Mouse (Mus musculus) hindbrain, embryonic 10.5 days (tissue): ENCODE data around the gene Ttc7. TPM values are rescaled to one million over a fixed set of nuclear protein-coding genes. Genes with fewer than 3 reads are reported as not detected.

ENCODE experiments used
- DNase-seq: peaks from one replicate; pipeline ENCODE4 v3.0.0-alpha.2; 2017; ENCODE audit warnings: low spot score
- H3K27ac ChIP-seq: fragments of 300-500 bp; sonication (generic); 2 replicates; pipeline ENCODE4 v1.5.1; 2016; ENCODE audit warnings: mild to moderate bottlenecking, moderate library complexity
- H3K27me3 ChIP-seq: fragments of 300-500 bp; sonication (generic); 2 replicates; pipeline ENCODE4 v1.6.1; 2016; ENCODE audit warnings: mild to moderate bottlenecking; ENCODE audit not compliant: poor library complexity, insufficient read depth, severe bottlenecking
- H3K36me3 ChIP-seq: fragments of 300-500 bp; sonication (generic); 2 replicates; pipeline ENCODE4 v1.6.1; 2016; ENCODE audit warnings: mild to moderate bottlenecking, moderate library complexity
- H3K4me1 ChIP-seq: fragments of 300-500 bp; sonication (generic); replicated peaks from 2 replicates; pipeline ENCODE4 v1.6.1; 2016; ENCODE audit warnings: mild to moderate bottlenecking
- H3K4me3 ChIP-seq: fragments of 300-500 bp; sonication (generic); 2 replicates; pipeline ENCODE4 v1.5.1; 2016; ENCODE audit warnings: mild to moderate bottlenecking, moderate library complexity
- H3K9me3 ChIP-seq: fragments of 300-500 bp; sonication (generic); 2 replicates; pipeline ENCODE4 v1.6.1; 2016; ENCODE audit warnings: mild to moderate bottlenecking, moderate library complexity
- WGBS: fragments of 180-500 bp; shearing (Covaris S2); methylation state at CpG from one replicate; pipeline ENCODE4 v1.1.7; 2016; 5-methylcytosine and 5-hydroxymethylcytosine counted together
- polyA plus RNA-seq: library from polyadenylated mRNA; unstranded; fragments of >200 nt; fragmentation: Nextera tagmentation; extraction: Ambion mirVana; gene quantifications from 2 replicates; pipeline ENCODE4 v1.2.1, GENCODE M21; 2016

The Ttc7 gene
- polyA plus RNA-seq, 1 experiment from 2014 or later = 4.7 TPM

DNA sequence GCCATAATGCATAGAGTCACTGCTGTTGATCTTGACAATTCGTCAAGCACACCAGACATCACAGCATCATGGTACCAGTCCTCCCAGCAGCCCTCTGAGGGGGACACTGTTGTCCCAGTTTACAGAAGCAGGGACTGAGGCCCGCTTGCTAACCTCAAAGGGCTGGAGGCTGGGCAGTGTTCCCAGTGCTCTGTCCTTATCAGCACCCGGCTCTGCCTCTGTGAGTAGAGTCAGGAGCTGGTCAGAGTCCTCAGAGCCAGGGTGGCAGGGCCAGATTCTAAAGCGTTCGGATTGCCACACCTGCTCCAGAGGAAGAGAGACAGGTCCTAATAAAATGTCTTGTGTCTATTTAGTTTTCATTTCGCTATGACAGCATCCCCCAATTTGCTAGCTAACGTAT, 55.0 kb downstream of the Ttc7 start:
- peaks cover 13% of the 10 kb centered on the region for H3K4me1 ChIP-seq
- 92% methylated on average over 7 of the region's 7 CpGs for WGBS
- no peaks in the 10 kb centered on the region for H3K9me3 ChIP-seq
- no peak overlapping the region for H3K27ac ChIP-seq
- no peak overlapping the region for H3K4me3 ChIP-seq
- DNase-seq = no peak
- no peaks in the 10 kb centered on the region for H3K27me3 ChIP-seq
- no peaks in the 10 kb centered on the region for H3K36me3 ChIP-seq

DNA sequence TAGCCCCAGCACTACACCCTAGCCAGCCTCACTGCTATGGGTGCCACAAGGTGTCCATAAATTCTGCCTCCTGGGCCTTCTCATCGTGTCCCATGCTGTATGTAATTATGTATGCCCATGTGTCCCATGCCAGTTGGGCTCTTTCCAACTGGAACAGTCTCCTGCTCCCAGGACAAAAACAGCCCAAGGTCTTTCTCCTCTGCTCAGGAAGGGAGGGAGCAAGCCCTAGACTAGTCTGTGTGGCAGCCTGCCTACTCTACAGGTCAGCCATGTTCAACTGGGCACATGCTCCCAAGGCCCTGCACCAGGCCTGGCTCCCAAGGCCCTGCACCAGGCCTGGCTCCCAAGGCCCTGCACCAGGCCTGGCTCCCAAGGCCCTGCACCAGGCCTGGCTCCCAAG, 56.4 kb downstream of the Ttc7 start:
- 85% methylated on average over 1 of the region's 1 CpGs for WGBS
- no peak for DNase-seq

DNA sequence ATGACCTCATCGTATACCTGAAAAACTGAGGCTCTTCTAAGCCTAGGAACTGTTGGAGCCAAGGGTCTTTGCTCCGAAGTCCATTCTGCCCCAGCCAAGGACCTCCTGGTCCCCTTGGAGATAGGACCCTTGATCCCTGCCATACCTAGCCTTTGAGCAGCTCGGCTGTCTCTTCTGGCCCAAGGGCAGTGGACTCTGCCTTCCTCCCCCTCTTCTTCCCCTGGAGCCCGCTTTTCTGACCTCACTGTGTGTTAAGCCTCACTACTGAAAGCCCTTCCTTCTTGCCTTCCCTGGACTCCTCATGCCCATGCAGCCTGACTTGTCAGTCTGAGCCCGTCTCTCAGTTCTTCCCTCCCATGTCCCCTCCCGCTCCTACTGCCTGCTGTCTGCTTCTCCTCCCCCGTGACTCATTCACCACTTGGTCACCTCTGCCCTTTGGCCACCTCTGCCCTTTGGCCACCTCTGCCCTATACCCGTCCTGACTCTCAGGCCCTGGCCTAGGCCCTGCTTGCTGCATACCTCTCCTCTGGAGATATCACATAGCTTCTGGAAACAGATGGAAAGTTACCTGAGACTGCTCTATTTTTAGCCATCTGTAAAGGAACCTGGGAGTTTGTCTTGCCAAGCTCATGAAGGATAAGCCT, 60.5 kb downstream of the Ttc7 start:
- no peaks in the 10 kb centered on the region for H3K9me3 ChIP-seq
- WGBS = 51% methylated on average over 8 of the region's 8 CpGs
- H3K4me1 ChIP-seq = peaks cover 33% of the 10 kb centered on the region
- no peak for DNase-seq
- H3K36me3 ChIP-seq = no peaks in the 10 kb centered on the region
- H3K27ac ChIP-seq = peak overlapping the region; percentile 23; the same call in 1 of the 2 replicates
- H3K4me3 ChIP-seq = no peak overlapping the region
- no peaks in the 10 kb centered on the region for H3K27me3 ChIP-seq

More for the DNA sequence above, 56.4 kb downstream of the Ttc7 start:
- no peaks in the 10 kb centered on the region for H3K36me3 ChIP-seq
- H3K27me3 ChIP-seq = no peaks in the 10 kb centered on the region
- no peak overlapping the region for H3K27ac ChIP-seq
- peaks cover 17% of the 10 kb centered on the region for H3K4me1 ChIP-seq
- H3K4me3 ChIP-seq = no peak overlapping the region
- H3K9me3 ChIP-seq = no peaks in the 10 kb centered on the region

DNA sequence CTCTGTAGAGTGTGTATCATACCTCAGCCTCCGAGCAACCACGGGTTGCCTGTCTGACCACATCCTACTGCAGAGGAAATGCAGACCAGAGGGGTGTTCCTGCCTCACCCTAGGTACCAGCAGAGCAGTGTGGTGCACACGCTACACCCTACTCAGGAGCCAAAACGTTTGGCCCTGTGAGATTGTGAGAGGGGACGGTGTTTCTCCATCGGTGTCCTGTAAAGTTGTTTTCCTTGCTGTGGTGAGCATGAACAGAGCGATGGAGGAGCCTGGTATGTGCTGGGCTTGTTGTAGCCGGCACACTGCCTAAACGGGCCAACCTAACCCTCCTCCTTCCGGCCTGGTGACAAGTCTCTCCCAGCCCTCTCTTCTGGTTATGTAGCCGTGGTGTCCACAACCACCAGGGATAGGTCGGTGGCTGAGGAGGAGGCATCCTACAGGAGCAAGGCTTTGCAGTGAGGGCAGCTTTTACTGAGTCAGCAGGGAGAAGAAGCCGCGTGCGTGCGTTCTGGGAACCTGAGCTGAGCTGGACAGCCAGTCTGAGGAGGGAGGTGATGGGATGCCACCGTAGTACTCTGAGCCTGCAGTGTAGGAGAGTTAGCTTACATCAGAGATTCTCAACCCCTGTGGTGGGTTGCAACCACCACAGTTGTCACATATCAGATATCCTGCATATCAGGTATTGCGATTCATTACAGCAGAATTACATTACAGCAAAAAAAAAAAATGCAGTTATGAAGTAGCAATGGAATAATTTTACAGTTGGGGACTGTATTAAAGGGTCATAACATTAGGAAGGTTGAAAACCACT, 62.0 kb downstream of the Ttc7 start:
- H3K4me3 ChIP-seq = no peak overlapping the region
- H3K27ac ChIP-seq = 0 out of 2 replicates have a peak overlapping the region, but pooled peaks have one; percentile 51
- 73% methylated on average over 18 of the region's 18 CpGs for WGBS
- peaks cover 48% of the 10 kb centered on the region for H3K4me1 ChIP-seq
- H3K27me3 ChIP-seq = no peaks in the 10 kb centered on the region
- no peak for DNase-seq
- H3K36me3 ChIP-seq = no peaks in the 10 kb centered on the region
- no peaks in the 10 kb centered on the region for H3K9me3 ChIP-seq

DNA sequence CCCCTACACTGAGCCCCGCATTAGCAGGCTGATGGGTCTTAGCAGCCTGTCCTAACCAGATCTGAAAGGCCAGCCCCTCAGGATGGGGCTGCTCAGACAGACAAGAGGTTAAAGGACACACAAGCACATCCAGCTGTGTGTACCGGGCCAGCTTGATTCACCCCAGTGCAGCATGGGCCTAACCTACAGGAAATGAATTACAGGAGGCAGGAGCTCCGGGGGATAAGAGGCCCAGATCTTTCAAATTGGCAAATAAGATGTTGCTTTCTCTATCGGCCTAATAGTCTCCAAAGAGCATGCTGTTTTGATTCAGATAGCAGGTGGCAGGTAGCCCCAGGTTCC, 62.5 kb downstream of the Ttc7 start:
- H3K36me3 ChIP-seq = no peaks in the 10 kb centered on the region
- H3K27ac ChIP-seq = no peak overlapping the region
- no peak overlapping the region for H3K4me3 ChIP-seq
- WGBS = 51% methylated on average over 4 of the region's 4 CpGs
- H3K9me3 ChIP-seq = no peaks in the 10 kb centered on the region
- H3K4me1 ChIP-seq = peaks cover 54% of the 10 kb centered on the region
- DNase-seq = no peak
- H3K27me3 ChIP-seq = no peaks in the 10 kb centered on the region

DNA sequence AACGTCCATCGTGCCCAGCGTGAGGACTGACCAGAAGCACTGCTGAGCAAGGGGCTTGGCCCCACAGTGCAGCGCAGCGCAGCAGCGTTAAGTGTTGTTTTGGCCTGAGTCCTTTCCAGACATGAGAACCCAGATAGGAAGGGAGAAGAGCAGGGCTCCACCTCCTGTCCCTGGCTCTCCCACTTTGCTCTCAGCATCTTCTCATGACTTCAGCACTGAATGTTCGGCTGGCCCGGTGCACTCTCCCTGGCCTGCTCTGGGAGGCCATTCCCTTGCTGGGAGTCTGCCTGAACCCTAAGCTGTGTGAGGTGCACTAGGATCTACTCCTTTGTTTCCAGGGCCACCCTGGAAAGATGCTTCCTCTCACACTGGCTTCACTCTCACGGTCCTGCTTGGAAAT, 65.7 kb downstream of the Ttc7 start:
- Histone ChIP-seq H3K9me3 (no peaks in the 10 kb centered on the region), H3K27ac (peak overlapping the region; percentile 77), H3K27me3 (no peaks in the 10 kb centered on the region), H3K36me3 (no peaks in the 10 kb centered on the region), H3K4me1 (peaks cover 80% of the 10 kb centered on the region), H3K4me3 (no peak overlapping the region)
- DNase-seq = no peak
- WGBS = 45% methylated on average over 9 of the region's 9 CpGs

DNA sequence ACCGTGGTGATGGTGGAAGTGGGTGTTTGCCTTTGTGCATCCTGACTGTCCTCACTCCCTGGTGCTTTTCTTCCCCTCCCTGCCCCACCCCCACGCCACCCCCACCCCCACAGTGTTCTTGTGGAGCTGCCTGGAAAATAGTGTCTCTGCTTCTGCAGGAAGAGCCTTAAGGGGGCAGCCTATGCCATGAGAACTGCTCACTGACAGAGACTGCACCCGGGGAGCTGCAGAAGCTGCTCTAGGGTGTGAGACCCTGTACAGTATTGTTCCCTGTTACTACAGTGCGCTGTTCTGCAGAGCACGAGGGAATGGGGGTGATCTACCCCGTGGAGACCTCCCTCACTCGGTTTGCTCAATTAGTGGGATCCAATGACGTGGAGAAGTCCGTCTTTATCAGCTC, 66.4 kb downstream of the Ttc7 start:
- DNase-seq = no peak
- H3K36me3 ChIP-seq = no peaks in the 10 kb centered on the region
- no peaks in the 10 kb centered on the region for H3K9me3 ChIP-seq
- H3K4me1 ChIP-seq = peaks cover 82% of the 10 kb centered on the region
- no peak overlapping the region for H3K4me3 ChIP-seq
- no peaks in the 10 kb centered on the region for H3K27me3 ChIP-seq
- WGBS = 29% methylated on average over 9 of the region's 9 CpGs
- H3K27ac ChIP-seq = peak overlapping the region; percentile 77

DNA sequence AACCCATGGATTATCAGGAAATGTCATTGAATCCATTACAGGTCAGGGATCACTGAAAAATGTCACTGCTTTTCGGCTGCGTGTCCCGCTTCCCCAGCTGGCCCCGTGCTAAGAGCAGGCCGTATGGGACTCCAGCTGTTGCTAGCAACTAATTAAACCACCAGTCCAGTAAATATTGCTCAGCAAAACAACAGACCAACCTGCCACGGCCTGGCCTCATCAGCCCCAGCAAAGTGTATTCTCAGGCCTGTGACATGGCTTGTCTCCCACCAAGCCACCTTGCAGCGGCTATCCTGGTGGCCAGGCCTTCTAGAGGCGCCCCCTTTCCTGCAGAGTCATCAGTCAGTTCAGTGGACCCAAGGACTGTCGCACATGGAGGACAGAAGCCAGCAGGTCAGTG, 66.9 kb downstream of the Ttc7 start:
- WGBS = 69% methylated on average over 9 of the region's 9 CpGs
- Histone ChIP-seq H3K4me1 (peaks cover 83% of the 10 kb centered on the region), H3K27ac (peak overlapping the region; percentile 77)

DNA sequence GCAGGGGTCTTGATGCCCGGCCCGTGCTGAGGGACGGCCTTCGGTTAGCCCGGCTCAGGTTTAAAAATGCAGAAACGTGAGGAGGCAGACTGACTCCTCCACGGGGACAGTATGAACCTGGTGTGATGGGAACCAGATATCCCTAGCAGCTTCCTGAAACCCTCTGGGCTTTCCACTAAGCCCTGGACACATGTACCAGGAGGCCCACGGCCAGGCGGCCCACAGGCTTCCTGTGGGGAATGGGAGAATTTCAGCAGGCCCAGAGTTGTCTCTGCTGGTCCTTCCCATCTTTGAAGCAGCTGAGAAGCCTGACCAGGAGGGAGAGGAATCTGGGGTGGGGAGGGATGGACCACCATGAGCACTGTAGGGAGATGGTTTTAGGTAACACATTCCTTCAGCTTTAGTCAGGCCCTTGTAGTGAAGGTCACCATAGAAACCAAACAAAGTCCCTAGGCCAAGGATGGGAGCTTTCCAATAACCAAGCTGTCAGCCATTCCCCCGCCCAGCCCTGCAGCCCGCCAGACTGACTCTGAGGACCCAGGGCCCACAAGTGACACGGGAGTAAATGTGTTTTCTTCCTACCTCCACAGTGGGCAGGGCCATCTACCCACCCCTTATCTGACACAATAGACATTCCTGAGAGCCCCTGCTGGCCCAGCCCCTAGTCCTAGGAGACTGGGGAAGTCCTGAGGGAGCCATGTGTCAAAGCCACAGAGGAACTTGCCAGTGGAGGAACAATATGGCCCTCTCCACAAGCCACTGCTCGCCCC, 68.0 kb downstream of the Ttc7 start:
- Histone ChIP-seq H3K27me3 (no peaks in the 10 kb centered on the region), H3K4me3 (no peak overlapping the region), H3K4me1 (peaks cover 74% of the 10 kb centered on the region), H3K9me3 (no peaks in the 10 kb centered on the region), H3K27ac (peak overlapping the region; percentile 77), H3K36me3 (no peaks in the 10 kb centered on the region)
- 46% methylated on average over 13 of the region's 13 CpGs for WGBS
- peak; percentile 50 for DNase-seq

More for the DNA sequence above, 66.9 kb downstream of the Ttc7 start:
- H3K27me3 ChIP-seq = no peaks in the 10 kb centered on the region
- H3K4me3 ChIP-seq = no peak overlapping the region
- H3K9me3 ChIP-seq = no peaks in the 10 kb centered on the region
- no peaks in the 10 kb centered on the region for H3K36me3 ChIP-seq
- no peak for DNase-seq

DNA sequence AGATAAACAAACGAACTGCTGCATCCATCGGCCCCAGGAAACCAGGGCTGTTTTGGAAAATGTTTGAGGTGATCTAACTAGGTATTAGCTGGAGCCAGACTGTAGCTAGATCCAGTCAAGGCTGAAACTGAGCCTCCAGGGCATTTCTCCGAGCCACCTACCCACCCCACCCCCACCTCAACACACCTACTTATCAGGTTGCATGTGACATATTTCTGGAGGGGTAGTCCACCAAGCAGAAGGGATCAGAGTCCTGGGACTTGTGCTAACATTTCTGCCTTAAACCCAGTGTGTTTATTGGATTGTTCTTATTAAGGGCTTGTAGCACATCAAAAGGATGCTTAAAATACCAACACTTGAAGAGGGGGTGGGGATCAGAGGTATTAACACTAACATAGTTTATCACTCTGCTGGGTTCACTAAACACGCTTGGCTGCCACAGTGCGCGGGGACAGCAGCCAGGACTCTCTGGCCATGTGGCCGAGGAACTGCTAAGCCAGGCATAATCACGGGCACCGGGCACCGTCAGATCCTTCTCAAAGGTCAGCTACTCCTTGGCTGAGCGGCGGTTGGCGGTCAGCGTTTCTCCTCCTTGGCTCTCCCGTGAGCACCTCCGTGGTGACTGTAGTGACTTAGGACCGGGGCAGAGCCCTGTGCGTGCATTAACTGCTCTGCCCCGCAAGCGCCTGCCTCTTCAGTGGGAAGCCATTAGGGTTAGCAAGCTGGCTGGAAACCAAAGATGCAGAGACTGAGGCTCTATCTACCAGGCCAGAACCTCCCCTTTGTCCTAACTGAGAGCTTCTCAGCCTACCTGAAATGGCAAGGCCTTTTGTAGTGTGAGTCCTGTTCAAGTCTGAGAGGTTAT, 68.8 kb downstream of the Ttc7 start:
- no peaks in the 10 kb centered on the region for H3K9me3 ChIP-seq
- no peak overlapping the region for H3K4me3 ChIP-seq
- peak overlapping the region; percentile 77 for H3K27ac ChIP-seq
- 36% methylated on average over 20 of the region's 20 CpGs for WGBS
- peaks cover 71% of the 10 kb centered on the region for H3K4me1 ChIP-seq
- no peaks in the 10 kb centered on the region for H3K27me3 ChIP-seq
- DNase-seq = peak; percentile 35
- H3K36me3 ChIP-seq = no peaks in the 10 kb centered on the region

DNA sequence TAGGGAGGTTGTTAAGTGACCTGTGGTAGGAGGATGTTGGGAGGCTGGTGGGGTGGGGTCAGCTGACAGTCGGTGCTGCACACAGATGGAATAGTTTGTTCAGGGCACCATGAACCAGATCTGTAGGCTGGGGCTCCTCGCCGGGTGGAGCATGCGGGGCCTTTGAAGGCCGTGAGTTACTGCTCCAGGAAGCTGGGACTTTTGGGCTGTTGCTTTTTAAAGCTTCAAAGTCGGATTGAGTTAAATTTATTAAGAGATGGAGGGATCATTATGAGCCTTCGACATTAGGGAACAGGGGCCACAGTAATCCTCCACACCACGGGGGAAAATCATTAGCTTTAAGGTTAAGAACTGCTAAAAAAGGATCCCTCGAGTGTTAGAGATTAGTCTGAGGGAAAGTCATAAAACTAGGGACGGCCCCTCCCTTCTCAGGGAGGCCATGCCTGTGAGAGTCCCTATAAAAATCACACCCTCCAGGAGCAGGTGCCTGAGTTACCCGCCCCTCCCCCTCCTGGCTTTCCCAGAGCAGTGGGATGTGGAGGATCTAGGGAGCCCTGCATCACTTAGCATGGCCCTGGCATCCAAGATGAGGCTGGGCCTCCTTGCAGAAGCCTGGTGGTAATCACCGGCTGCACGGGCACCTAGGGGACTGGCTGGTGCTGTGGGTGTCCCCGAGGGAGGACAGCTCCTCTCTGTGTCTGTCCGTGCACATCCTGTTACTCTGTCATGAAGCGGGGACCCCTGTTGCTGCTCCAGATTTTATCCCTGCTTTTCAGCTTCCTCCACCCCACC, 69.6 kb downstream of the Ttc7 start:
- H3K27ac ChIP-seq = peak overlapping the region; percentile 77
- H3K36me3 ChIP-seq = no peaks in the 10 kb centered on the region
- H3K4me1 ChIP-seq = peaks cover 71% of the 10 kb centered on the region
- H3K4me3 ChIP-seq = 0 out of 2 replicates have a peak overlapping the region, but pooled peaks have one; percentile 13
- no peaks in the 10 kb centered on the region for H3K9me3 ChIP-seq
- no peak for DNase-seq
- 41% methylated on average over 16 of the region's 16 CpGs for WGBS
- no peaks in the 10 kb centered on the region for H3K27me3 ChIP-seq

DNA sequence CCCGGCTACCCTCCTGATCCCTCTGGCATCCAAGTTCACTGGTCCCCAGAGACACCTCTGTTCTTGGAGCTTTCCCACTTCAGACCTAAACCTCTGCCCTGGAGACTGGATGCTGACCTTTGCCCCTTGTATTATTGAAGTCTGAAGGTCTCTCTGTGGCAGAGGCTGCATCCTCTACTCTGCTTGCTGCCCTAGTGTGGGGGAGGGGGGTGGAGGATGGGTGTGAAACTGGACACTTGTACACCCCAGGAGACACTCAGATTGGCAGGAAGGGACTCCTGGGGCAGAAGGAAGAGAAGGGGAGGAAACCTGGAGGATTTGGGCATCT, 70.2 kb downstream of the Ttc7 start:
- H3K9me3 ChIP-seq = no peaks in the 10 kb centered on the region
- peak; percentile 53 for DNase-seq
- H3K36me3 ChIP-seq = no peaks in the 10 kb centered on the region
- 9% methylated on average over 1 of the region's 1 CpGs for WGBS
- no peaks in the 10 kb centered on the region for H3K27me3 ChIP-seq
- 0 out of 2 replicates have a peak overlapping the region, but pooled peaks have one; percentile 13 for H3K4me3 ChIP-seq
- H3K4me1 ChIP-seq = peaks cover 71% of the 10 kb centered on the region
- H3K27ac ChIP-seq = peak overlapping the region; percentile 77
